Mouse (Mus musculus): ENCODE results near the gene Xpot. TPM values are rescaled to one million over a fixed set of nuclear protein-coding genes. Genes with fewer than 3 reads are reported as not detected.

The Xpot gene
- polyA plus RNA-seq, 1 experiment from 2014 or later = 24.1 TPM

GRCm38 (mm10) chr10:121627216-121627852, 1.2 kb upstream of the Xpot start:
- Histone ChIP-seq H3K27ac (ENCODE audit: low read length) (no peak overlapping the region), H3K4me2 (ENCODE audit: low read depth, low read length) (peak overlapping the region; percentile 87; the same call in 1 of the 2 replicates), H3K4me1 (ENCODE audit: control insufficient read depth, low read depth, low read length) (peaks cover 21% of the 10 kb centered on the region), H3K36me3 (ENCODE audit: control insufficient read depth, insufficient read depth) (no peaks in the 10 kb centered on the region; the same call in 1 of the 2 replicates), H3K27me3 (ENCODE audit: control insufficient read depth, insufficient read depth, low read depth, low read length) (no peaks in the 10 kb centered on the region), H3K4me3 (ENCODE audit: low read depth, low read length) (peak overlapping the region; percentile 92), H3K9me3 (replicated peaks; ENCODE audit: control insufficient read depth, low read length) (no peaks in the 10 kb centered on the region), H3K9ac (ENCODE audit: low read depth, low read length) (no peak overlapping the region)
- 61% methylated on average over 10 of the region's 10 CpGs for WGBS (ENCODE audit: insufficient replicate concordance)
- ATAC-seq (ENCODE audit: low read depth) = no peak

GRCm38 (mm10) chr10:121625407-121626185, 536 bp downstream of the Xpot start:
- Histone ChIP-seq H3K9me3 (replicated peaks; ENCODE audit: control insufficient read depth, low read length) (no peaks in the 10 kb centered on the region), H3K4me1 (ENCODE audit: control insufficient read depth, low read depth, low read length) (peaks cover 21% of the 10 kb centered on the region), H3K4me2 (ENCODE audit: low read depth, low read length) (peak overlapping the region; percentile 87), H3K27me3 (ENCODE audit: control insufficient read depth, insufficient read depth, low read depth, low read length) (no peaks in the 10 kb centered on the region), H3K4me3 (ENCODE audit: low read depth, low read length) (peak overlapping the region; percentile 92), H3K9ac (ENCODE audit: low read depth, low read length) (peak overlapping the region; percentile 95), H3K27ac (ENCODE audit: low read length) (peak overlapping the region; percentile 96), H3K36me3 (ENCODE audit: control insufficient read depth, insufficient read depth) (peaks cover 8% of the 10 kb centered on the region; the same call in 1 of the 2 replicates)
- under 1% methylated on average over 41 of the region's 41 CpGs for WGBS (ENCODE audit: insufficient replicate concordance)
- peak; percentile 37 for ATAC-seq (ENCODE audit: low read depth)

- Histone ChIP-seq H3K4me1 (ENCODE audit: control insufficient read depth, low read depth, low read length) (peaks cover 21% of the 10 kb centered on the region), H3K9me3 (replicated peaks; ENCODE audit: control insufficient read depth, low read length) (no peaks in the 10 kb centered on the region), H3K27me3 (ENCODE audit: control insufficient read depth, insufficient read depth, low read depth, low read length) (no peaks in the 10 kb centered on the region), H3K4me2 (ENCODE audit: low read depth, low read length) (peak overlapping the region; percentile 87), H3K36me3 (ENCODE audit: control insufficient read depth, insufficient read depth) (peaks cover 8% of the 10 kb centered on the region), H3K27ac (ENCODE audit: low read length) (peak overlapping the region; percentile 51), H3K4me3 (ENCODE audit: low read depth, low read length) (peak overlapping the region; percentile 92), H3K9ac (ENCODE audit: low read depth, low read length) (peak overlapping the region; percentile 95)
- WGBS (ENCODE audit: insufficient replicate concordance) = 3% methylated on average over 9 of the region's 9 CpGs
- no peak for ATAC-seq (ENCODE audit: low read depth)
These were observed 1.1 kb downstream of the Xpot start for GRCm38 (mm10) chr10:121625006-121625405.

GRCm38 (mm10) chr10:121623670-121624069, 2.5 kb downstream of the Xpot start:
- WGBS (ENCODE audit: insufficient replicate concordance) = 78% methylated on average over 7 of the region's 7 CpGs
- no peak for ATAC-seq (ENCODE audit: low read depth)
- no peak overlapping the region for H3K4me3 ChIP-seq (ENCODE audit: low read depth, low read length)
- H3K27ac ChIP-seq (ENCODE audit: low read length) = no peak overlapping the region
- no peaks in the 10 kb centered on the region for H3K9me3 ChIP-seq (replicated peaks; ENCODE audit: control insufficient read depth, low read length)
- H3K27me3 ChIP-seq (ENCODE audit: control insufficient read depth, insufficient read depth, low read depth, low read length) = no peaks in the 10 kb centered on the region
- peaks cover 14% of the 10 kb centered on the region for H3K36me3 ChIP-seq (ENCODE audit: control insufficient read depth, insufficient read depth)
- H3K4me1 ChIP-seq (ENCODE audit: control insufficient read depth, low read depth, low read length) = peaks cover 21% of the 10 kb centered on the region
- no peak overlapping the region for H3K4me2 ChIP-seq (ENCODE audit: low read depth, low read length)
- H3K9ac ChIP-seq (ENCODE audit: low read depth, low read length) = no peak overlapping the region

- H3K4me1 ChIP-seq (ENCODE audit: control insufficient read depth, low read depth, low read length) = peaks cover 21% of the 10 kb centered on the region
- WGBS (ENCODE audit: insufficient replicate concordance) = 71% methylated on average over 6 of the region's 6 CpGs
- no peak overlapping the region for H3K4me3 ChIP-seq (ENCODE audit: low read depth, low read length)
- no peaks in the 10 kb centered on the region for H3K9me3 ChIP-seq (replicated peaks; ENCODE audit: control insufficient read depth, low read length)
- H3K36me3 ChIP-seq (ENCODE audit: control insufficient read depth, insufficient read depth) = peaks cover 22% of the 10 kb centered on the region
- no peak for ATAC-seq (ENCODE audit: low read depth)
- no peaks in the 10 kb centered on the region for H3K27me3 ChIP-seq (ENCODE audit: control insufficient read depth, insufficient read depth, low read depth, low read length)
- H3K4me2 ChIP-seq (ENCODE audit: low read depth, low read length) = no peak overlapping the region
- no peak overlapping the region for H3K27ac ChIP-seq (ENCODE audit: low read length)
- no peak overlapping the region for H3K9ac ChIP-seq (ENCODE audit: low read depth, low read length)
These were observed 3.7 kb downstream of the Xpot start for GRCm38 (mm10) chr10:121622431-121622830.

- no peaks in the 10 kb centered on the region for H3K4me1 ChIP-seq (ENCODE audit: control insufficient read depth, low read depth, low read length)
- WGBS (ENCODE audit: insufficient replicate concordance) = 76% methylated on average over 7 of the region's 7 CpGs
- H3K4me2 ChIP-seq (ENCODE audit: low read depth, low read length) = no peak overlapping the region
- no peaks in the 10 kb centered on the region for H3K27me3 ChIP-seq (ENCODE audit: control insufficient read depth, insufficient read depth, low read depth, low read length)
- no peak overlapping the region for H3K9ac ChIP-seq (ENCODE audit: low read depth, low read length)
- H3K9me3 ChIP-seq (replicated peaks; ENCODE audit: control insufficient read depth, low read length) = no peaks in the 10 kb centered on the region
- H3K4me3 ChIP-seq (ENCODE audit: low read depth, low read length) = no peak overlapping the region
- peak overlapping the region; percentile 26; the same call in 1 of the 2 replicates for H3K27ac ChIP-seq (ENCODE audit: low read length)
- ATAC-seq (ENCODE audit: low read depth) = peak; percentile 50
- H3K36me3 ChIP-seq (ENCODE audit: control insufficient read depth, insufficient read depth) = peaks cover 47% of the 10 kb centered on the region
These were observed 10.2 kb downstream of the Xpot start for GRCm38 (mm10) chr10:121615935-121616334.

- no peaks in the 10 kb centered on the region for H3K4me1 ChIP-seq (ENCODE audit: control insufficient read depth, low read depth, low read length)
- no peaks in the 10 kb centered on the region for H3K9me3 ChIP-seq (replicated peaks; ENCODE audit: control insufficient read depth, low read length)
- no peak overlapping the region for H3K27ac ChIP-seq (ENCODE audit: low read length)
- no peak overlapping the region for H3K4me2 ChIP-seq (ENCODE audit: low read depth, low read length)
- 78% methylated on average over 13 of the region's 13 CpGs for WGBS (ENCODE audit: insufficient replicate concordance)
- H3K27me3 ChIP-seq (ENCODE audit: control insufficient read depth, insufficient read depth, low read depth, low read length) = no peaks in the 10 kb centered on the region
- H3K4me3 ChIP-seq (ENCODE audit: low read depth, low read length) = no peak overlapping the region
- no peak overlapping the region for H3K9ac ChIP-seq (ENCODE audit: low read depth, low read length)
- peaks cover 49% of the 10 kb centered on the region for H3K36me3 ChIP-seq (ENCODE audit: control insufficient read depth, insufficient read depth)
- ATAC-seq (ENCODE audit: low read depth) = no peak
These were observed 10.8 kb downstream of the Xpot start for GRCm38 (mm10) chr10:121615146-121615870.

GRCm38 (mm10) chr10:121613570-121613969, 12.6 kb downstream of the Xpot start:
- no peak overlapping the region for H3K4me3 ChIP-seq (ENCODE audit: low read depth, low read length)
- 42% methylated on average over 13 of the region's 13 CpGs for WGBS (ENCODE audit: insufficient replicate concordance)
- H3K9ac ChIP-seq (ENCODE audit: low read depth, low read length) = no peak overlapping the region
- H3K36me3 ChIP-seq (ENCODE audit: control insufficient read depth, insufficient read depth) = peaks cover 53% of the 10 kb centered on the region
- H3K9me3 ChIP-seq (replicated peaks; ENCODE audit: control insufficient read depth, low read length) = no peaks in the 10 kb centered on the region
- ATAC-seq (ENCODE audit: low read depth) = peak; percentile 25; the same call in 1 of the 2 replicates
- no peak overlapping the region for H3K4me2 ChIP-seq (ENCODE audit: low read depth, low read length)
- no peaks in the 10 kb centered on the region for H3K27me3 ChIP-seq (ENCODE audit: control insufficient read depth, insufficient read depth, low read depth, low read length)
- H3K27ac ChIP-seq (ENCODE audit: low read length) = no peak overlapping the region
- H3K4me1 ChIP-seq (ENCODE audit: control insufficient read depth, low read depth, low read length) = no peaks in the 10 kb centered on the region

All from liver, embryonic 16.5 days (tissue).